Mouse (Mus musculus) intestine, embryonic 16.5 days (tissue): ENCODE results near the gene Tacr1. TPM values are rescaled to one million over a fixed set of nuclear protein-coding genes. Genes with fewer than 3 reads are reported as not detected.

Source experiments
- ATAC-seq: fragments of 200-750 bp; cut with Nextera tagmentation; 2 replicates; pipeline ENCODE4 v1.8.0; 2017; ENCODE audit warnings: moderate TSS enrichment, moderate library complexity
- H3K27ac ChIP-seq: fragments of 300-500 bp; sonication (generic); 2 replicates; pipeline ENCODE4 v1.5.1; 2014; ENCODE audit warnings: mild to moderate bottlenecking, low read length
- H3K27me3 ChIP-seq: fragments of 300-500 bp; sonication (generic); replicated peaks from 2 replicates; pipeline ENCODE4 v1.6.1; 2014; ENCODE audit warnings: low read length, control low read depth, mixed read lengths; ENCODE audit not compliant: control insufficient read depth, insufficient read depth
- H3K36me3 ChIP-seq: fragments of 300-500 bp; sonication (generic); 2 replicates; pipeline ENCODE4 v1.6.1; 2014; ENCODE audit warnings: low read length, control low read depth; ENCODE audit not compliant: control insufficient read depth, insufficient read depth
- H3K4me1 ChIP-seq: fragments of 300-500 bp; sonication (generic); 2 replicates; pipeline ENCODE4 v1.6.1; 2014; ENCODE audit warnings: low read length, control low read depth, mixed read lengths; ENCODE audit not compliant: control insufficient read depth, insufficient read depth
- H3K4me2 ChIP-seq: fragments of 300-500 bp; sonication (generic); 2 replicates; pipeline ENCODE4 v1.6.1; 2014; ENCODE audit warnings: low read depth, low read length, control low read depth
- H3K4me3 ChIP-seq: fragments of 300-500 bp; sonication (generic); 2 replicates; pipeline ENCODE4 v1.5.1; 2014; ENCODE audit warnings: mild to moderate bottlenecking, low read length
- H3K9ac ChIP-seq: fragments of 300-500 bp; sonication (generic); 2 replicates; pipeline ENCODE4 v1.6.1; 2014; ENCODE audit warnings: low read depth, low read length
- H3K9me3 ChIP-seq: fragments of 300-500 bp; sonication (generic); 2 replicates; pipeline ENCODE4 v1.6.1; 2016; ENCODE audit warnings: low read length, control low read depth; ENCODE audit not compliant: control insufficient read depth
- WGBS: fragments of 180-500 bp; shearing (Covaris S2); extraction: QIAGEN DNeasy Blood & Tissue Kit; methylation state at CpG from one replicate; pipeline ENCODE4 v1.1.7; 2014; 5-methylcytosine and 5-hydroxymethylcytosine counted together
- polyA plus RNA-seq: library from polyadenylated mRNA; unstranded; fragments of >200 nt; fragmentation: Nextera tagmentation; extraction: Ambion mirVana; gene quantifications from 2 replicates; pipeline ENCODE4 v1.2.1, GENCODE M21; 2015

The Tacr1 gene
- polyA plus RNA-seq, 1 experiment from 2014 or later: 1.3 TPM

DNA sequence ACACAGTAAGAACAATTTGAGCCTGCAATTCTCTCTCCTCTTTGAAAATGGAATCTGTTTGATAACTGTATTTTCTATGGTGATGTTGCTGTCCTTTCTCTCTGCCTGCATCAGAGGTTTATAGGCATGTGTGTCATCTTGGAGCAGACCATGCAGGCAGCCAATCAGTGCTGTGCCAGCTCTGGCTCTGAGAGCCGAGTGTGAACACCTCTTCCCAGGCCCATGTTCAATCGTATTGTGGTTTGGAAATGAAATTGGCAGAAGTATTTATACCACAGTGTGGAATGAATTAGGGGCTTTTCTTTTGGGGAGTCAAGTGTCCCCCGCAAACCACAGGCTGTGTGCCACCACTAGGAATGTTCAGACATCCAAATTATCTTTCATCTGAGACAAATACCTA lies 117.5 kb downstream of the Tacr1 start:
- no peak overlapping the region for H3K9ac ChIP-seq
- no peaks in the 10 kb centered on the region for H3K9me3 ChIP-seq
- no peaks in the 10 kb centered on the region for H3K36me3 ChIP-seq
- H3K4me3 ChIP-seq: no peak overlapping the region
- H3K4me1 ChIP-seq: no peaks in the 10 kb centered on the region
- no peak overlapping the region for H3K4me2 ChIP-seq
- ATAC-seq: no peak
- WGBS: 79% methylated on average over 3 of the region's 3 CpGs
- H3K27me3 ChIP-seq: no peaks in the 10 kb centered on the region
- H3K27ac ChIP-seq: no peak overlapping the region

DNA sequence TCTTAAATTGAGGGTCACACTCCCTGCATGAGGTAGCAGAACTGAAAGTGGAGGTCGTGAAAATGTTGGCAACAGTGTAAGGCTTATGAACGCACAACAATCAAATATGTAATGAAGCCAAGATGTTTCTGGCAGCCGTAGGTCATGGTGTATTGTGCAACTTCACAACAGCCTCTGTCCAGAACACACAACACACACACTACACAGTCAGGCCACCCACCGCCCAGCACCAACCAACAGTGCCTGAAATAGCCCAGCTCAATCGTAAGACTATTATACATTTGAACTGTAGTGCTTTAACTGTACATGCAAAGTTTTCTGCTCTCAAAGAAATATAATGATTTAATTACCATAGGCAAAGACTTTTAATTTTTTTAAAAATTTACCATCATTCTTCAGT lies 120.4 kb downstream of the Tacr1 start:
- ATAC-seq: no peak
- H3K4me2 ChIP-seq: no peak overlapping the region
- H3K4me1 ChIP-seq: no peaks in the 10 kb centered on the region
- no peaks in the 10 kb centered on the region for H3K27me3 ChIP-seq
- no peak overlapping the region for H3K27ac ChIP-seq
- H3K9ac ChIP-seq: no peak overlapping the region
- no peaks in the 10 kb centered on the region for H3K36me3 ChIP-seq
- 89% methylated on average over 5 of the region's 5 CpGs for WGBS
- H3K4me3 ChIP-seq: no peak overlapping the region
- no peaks in the 10 kb centered on the region for H3K9me3 ChIP-seq

DNA sequence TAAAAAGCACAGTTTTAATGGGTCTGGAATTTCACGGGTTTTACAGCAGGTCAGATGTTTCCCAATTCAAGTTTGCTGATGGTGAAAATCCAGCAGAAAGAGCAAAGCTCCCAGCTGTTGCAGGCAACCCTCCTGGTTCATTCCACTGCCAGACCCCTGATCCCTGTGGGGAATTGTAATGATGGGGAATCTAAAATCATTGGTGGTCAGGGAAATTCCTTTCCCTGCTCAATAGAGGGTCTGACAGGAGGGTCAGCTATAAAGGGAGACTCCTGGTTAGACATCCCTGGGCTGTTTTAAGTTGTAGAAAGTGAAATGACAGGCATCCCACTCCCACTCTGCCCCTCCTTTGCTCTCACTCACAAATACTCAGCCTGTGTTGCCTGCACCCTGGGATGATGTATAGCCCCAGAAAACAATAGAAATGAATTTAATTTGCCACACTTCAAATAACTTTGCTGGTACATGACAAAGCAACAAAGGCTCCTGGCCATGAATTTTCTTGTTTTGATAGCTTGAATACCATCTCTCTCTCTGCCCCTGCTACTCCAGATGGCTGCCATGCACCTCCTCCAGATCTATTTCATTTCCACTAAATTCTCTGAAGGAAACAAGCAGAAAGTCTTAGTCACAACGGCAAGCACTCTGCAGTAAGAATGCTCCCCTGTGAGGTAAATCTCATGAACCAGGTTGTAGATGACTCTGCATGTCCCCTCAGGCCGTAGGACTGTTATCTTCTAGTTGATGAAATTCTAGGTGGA lies 123.2 kb downstream of the Tacr1 start:
- H3K27ac ChIP-seq: no peak overlapping the region
- H3K4me1 ChIP-seq: no peaks in the 10 kb centered on the region
- H3K36me3 ChIP-seq: no peaks in the 10 kb centered on the region
- H3K27me3 ChIP-seq: no peaks in the 10 kb centered on the region
- ATAC-seq: no peak
- no peak overlapping the region for H3K9ac ChIP-seq
- H3K9me3 ChIP-seq: no peaks in the 10 kb centered on the region
- no peak overlapping the region for H3K4me2 ChIP-seq
- H3K4me3 ChIP-seq: no peak overlapping the region
- WGBS: 45% methylated on average over 3 of the region's 3 CpGs

DNA sequence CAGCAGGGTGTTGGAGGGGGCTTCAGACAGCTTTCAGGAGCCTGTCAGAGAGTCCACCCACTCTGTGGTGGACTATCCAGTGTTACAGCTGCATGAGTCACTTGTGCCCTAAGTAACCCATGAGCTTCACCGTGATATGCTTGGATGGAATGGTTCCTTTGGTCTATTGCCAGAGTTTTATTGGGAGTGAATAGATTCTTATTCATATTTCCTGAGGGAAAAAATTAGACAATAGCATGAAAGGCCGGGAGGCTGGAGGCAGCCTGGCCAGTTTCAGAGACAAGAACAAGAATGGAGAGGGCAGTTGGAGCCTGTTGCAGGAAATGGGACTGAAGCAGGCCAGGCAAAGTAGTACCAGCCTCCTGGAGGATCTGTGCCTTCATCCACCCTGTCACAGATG lies 126.5 kb downstream of the Tacr1 start:
- H3K27ac ChIP-seq: no peak overlapping the region
- no peak overlapping the region for H3K4me3 ChIP-seq
- no peaks in the 10 kb centered on the region for H3K4me1 ChIP-seq
- ATAC-seq: no peak
- no peak overlapping the region for H3K9ac ChIP-seq
- H3K27me3 ChIP-seq: no peaks in the 10 kb centered on the region
- 72% methylated on average over 2 of the region's 2 CpGs for WGBS
- no peak overlapping the region for H3K4me2 ChIP-seq
- no peaks in the 10 kb centered on the region for H3K36me3 ChIP-seq
- no peaks in the 10 kb centered on the region for H3K9me3 ChIP-seq

DNA sequence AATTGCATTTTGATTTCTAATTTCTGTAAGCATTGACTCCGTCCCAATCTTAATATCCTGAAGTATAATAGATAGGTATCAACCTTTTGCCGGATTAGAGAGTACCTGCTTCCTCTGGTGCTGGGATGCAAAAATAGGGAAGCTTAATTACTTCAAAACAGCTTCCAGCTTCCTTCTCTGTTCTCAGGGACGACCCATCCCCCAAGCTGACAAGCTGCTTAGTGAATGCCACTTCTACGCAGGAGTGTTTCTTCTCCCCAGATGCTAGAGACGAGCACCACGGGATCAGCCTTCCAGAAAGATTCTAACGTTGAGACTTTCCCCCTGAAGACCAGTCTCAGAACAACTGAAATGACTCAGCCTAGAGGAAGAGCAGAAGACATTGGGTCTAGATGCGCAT lies 134.5 kb downstream of the Tacr1 start:
- Histone ChIP-seq H3K4me2 (no peak overlapping the region), H3K9ac (no peak overlapping the region), H3K4me1 (no peaks in the 10 kb centered on the region), H3K27ac (no peak overlapping the region), H3K4me3 (no peak overlapping the region), H3K9me3 (no peaks in the 10 kb centered on the region), H3K36me3 (no peaks in the 10 kb centered on the region), H3K27me3 (no peaks in the 10 kb centered on the region)
- WGBS: 56% methylated on average over 8 of the region's 8 CpGs
- no peak for ATAC-seq

DNA sequence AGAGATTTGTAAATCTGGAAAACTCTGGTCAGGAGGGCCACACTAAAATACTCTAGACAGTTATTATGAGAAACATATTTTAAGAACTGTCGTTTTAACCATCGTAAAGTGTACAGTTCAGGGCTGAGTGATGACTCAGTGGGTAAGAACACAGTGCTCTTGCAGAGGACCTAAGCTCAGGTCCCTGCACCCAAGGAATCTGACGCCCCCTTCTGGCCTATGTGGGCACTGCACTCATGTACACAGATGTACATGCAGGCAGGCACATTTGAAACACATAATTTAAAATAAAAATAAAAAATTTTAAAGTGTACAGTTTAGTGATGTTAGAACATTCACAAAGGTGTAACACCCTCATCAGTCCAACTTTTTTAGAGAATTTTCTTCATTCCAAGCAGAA lies 147.1 kb downstream of the Tacr1 start:
- no peak for ATAC-seq
- no peak overlapping the region for H3K27ac ChIP-seq
- WGBS: 40% methylated on average over 3 of the region's 3 CpGs
- H3K4me1 ChIP-seq: no peaks in the 10 kb centered on the region
- H3K27me3 ChIP-seq: no peaks in the 10 kb centered on the region
- no peak overlapping the region for H3K4me2 ChIP-seq
- no peak overlapping the region for H3K9ac ChIP-seq
- no peak overlapping the region for H3K4me3 ChIP-seq
- H3K36me3 ChIP-seq: no peaks in the 10 kb centered on the region
- H3K9me3 ChIP-seq: no peaks in the 10 kb centered on the region

DNA sequence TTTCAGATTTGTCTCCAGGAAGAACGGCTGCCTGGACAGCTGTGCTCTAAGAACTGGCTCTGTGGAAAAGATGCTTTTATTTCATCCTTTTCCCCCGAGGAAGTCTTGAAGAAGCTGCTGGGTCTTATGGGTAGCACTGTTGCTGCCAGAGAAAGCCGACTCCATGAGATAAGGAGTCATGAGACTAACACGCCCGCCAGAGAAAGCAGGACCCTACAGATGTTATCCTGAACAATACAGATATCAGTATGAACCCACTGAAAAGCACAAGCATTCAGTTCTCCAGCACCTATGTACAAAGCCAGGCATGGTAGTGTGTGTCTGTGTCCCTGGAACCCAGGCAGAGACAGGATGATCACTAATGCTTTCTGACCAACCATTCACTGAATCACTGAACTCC lies 173.3 kb downstream of the Tacr1 start:
- 77% methylated on average over 5 of the region's 5 CpGs for WGBS
- H3K4me1 ChIP-seq: no peaks in the 10 kb centered on the region
- no peaks in the 10 kb centered on the region for H3K27me3 ChIP-seq
- no peak overlapping the region for H3K9ac ChIP-seq
- H3K27ac ChIP-seq: no peak overlapping the region
- no peaks in the 10 kb centered on the region for H3K36me3 ChIP-seq
- no peak for ATAC-seq
- H3K4me2 ChIP-seq: no peak overlapping the region
- no peak overlapping the region for H3K4me3 ChIP-seq
- H3K9me3 ChIP-seq: no peaks in the 10 kb centered on the region

DNA sequence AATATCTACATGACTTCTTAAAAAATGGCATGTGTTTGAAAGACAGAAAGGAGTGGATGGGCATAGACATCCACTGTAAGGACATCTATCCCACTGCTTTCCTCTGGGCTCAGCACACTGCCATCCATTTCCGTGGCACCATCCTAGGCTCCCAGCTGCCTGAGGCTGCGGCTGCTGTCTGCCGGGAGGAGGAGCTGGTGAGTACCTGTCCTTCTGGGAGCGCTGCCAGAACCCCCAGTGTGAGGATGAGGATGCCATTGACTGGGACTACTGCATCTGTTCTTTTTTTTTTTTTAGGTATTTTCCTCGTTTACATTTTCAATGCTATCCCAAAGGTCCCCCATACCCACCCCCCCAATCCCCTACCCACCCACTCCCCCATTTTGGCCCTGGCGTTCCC lies 183.3 kb downstream of the Tacr1 start:
- no peak overlapping the region for H3K4me2 ChIP-seq
- H3K27ac ChIP-seq: no peak overlapping the region
- H3K9me3 ChIP-seq: no peaks in the 10 kb centered on the region
- H3K4me1 ChIP-seq: no peaks in the 10 kb centered on the region
- 63% methylated on average over 5 of the region's 6 CpGs for WGBS
- ATAC-seq: no peak
- no peaks in the 10 kb centered on the region for H3K36me3 ChIP-seq
- H3K4me3 ChIP-seq: no peak overlapping the region
- H3K27me3 ChIP-seq: no peaks in the 10 kb centered on the region
- no peak overlapping the region for H3K9ac ChIP-seq

DNA sequence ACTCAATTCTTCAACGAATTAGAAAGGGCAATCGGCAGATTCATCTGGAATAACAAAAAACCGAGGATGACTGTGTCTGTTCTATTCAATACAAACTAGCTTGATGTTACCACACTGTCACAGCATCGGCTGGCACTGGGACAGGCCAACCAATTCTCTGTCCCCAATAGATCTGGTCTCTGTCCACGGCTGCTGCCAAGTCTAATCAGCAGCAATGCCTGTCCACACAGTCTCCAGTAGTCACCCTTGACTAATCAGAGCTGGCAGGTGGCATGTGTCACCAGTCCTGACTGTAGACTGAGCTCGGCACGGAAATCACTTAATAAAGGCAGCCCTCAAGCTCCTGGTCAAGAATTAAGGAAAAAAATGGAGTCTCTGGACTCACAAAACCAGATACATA lies 187.3 kb downstream of the Tacr1 start:
- Histone ChIP-seq H3K4me3 (no peak overlapping the region), H3K36me3 (no peaks in the 10 kb centered on the region), H3K9ac (no peak overlapping the region), H3K27me3 (no peaks in the 10 kb centered on the region), H3K27ac (no peak overlapping the region), H3K9me3 (no peaks in the 10 kb centered on the region), H3K4me1 (no peaks in the 10 kb centered on the region), H3K4me2 (no peak overlapping the region)
- ATAC-seq: no peak
- WGBS: 88% methylated on average over 7 of the region's 7 CpGs

DNA sequence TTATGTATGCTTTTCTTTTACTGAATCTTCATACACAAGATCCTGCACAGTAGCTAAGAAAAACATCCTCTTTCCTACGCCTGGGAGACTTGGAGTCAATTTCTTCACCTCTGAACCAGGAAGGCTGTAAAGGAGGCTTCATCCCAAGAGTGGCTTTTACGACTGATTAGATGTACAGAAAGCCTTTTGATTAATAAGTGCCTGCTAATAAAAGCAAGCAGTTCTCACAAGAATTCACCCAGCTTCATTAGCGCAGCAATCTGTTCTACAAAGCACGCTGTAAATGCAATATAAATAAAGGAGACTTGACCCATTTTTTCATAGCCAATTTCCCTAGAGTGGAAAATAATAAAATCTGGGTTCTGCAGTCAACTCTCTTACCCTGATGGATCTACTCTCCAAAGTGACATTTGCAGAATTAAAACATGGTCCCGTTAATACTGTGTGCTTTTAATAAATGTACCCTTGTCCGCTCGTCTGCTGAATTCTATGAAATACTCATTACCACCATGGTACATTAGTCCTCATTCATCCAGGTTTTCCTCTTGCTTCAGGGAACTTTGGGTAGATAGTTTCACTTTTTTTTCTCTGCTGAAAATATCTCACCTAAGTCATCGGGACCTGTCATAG lies 193.4 kb downstream of the Tacr1 start:
- ATAC-seq: no peak
- 68% methylated on average over 8 of the region's 8 CpGs for WGBS
- Histone ChIP-seq H3K4me2 (no peak overlapping the region), H3K9ac (no peak overlapping the region), H3K36me3 (no peaks in the 10 kb centered on the region), H3K4me3 (no peak overlapping the region), H3K27ac (no peak overlapping the region), H3K4me1 (no peaks in the 10 kb centered on the region), H3K9me3 (no peaks in the 10 kb centered on the region), H3K27me3 (no peaks in the 10 kb centered on the region)
